Mouse (Mus musculus) spleen, adult 2 months (tissue): ENCODE measurements around the gene Fgr. TPM values are rescaled to one million over a fixed set of nuclear protein-coding genes. Genes with fewer than 3 reads are reported as not detected.
"Not testable (repeated sequence)": the region's sequence is repeated elsewhere in the genome, so short reads cannot be mapped to it uniquely, and the experiment has no call there.

Experiments used
- DNase-seq, 2 experiments: peaks; one replicate each; pipeline versions ENCODE4 v3.0.0 to v3.0.0-alpha.2; 2012 to 2021; ENCODE audit warnings: low spot score in 2 of 2, low read depth in 1 of 2
- H3K27ac ChIP-seq: fragments of 200-500 bp; 2 replicates; pipeline ENCODE4 v1.5.1; 2012; ENCODE audit warnings: low read length, inconsistent platforms; ENCODE audit not compliant: insufficient read depth
- H3K27me3 ChIP-seq: fragments of 200-500 bp; 2 replicates; pipeline ENCODE4 v1.6.1; 2012; ENCODE audit warnings: mild to moderate bottlenecking, moderate library complexity, low read length, inconsistent platforms; ENCODE audit not compliant: control insufficient read depth, insufficient read depth
- H3K36me3 ChIP-seq: fragments of 200-500 bp; 2 replicates; pipeline ENCODE4 v1.6.1; 2012; ENCODE audit warnings: mild to moderate bottlenecking, low read length, inconsistent platforms; ENCODE audit not compliant: control insufficient read depth, insufficient read depth
- H3K4me1 ChIP-seq: fragments of 200-500 bp; 2 replicates; pipeline ENCODE4 v1.6.1; 2011; ENCODE audit warnings: inconsistent platforms; ENCODE audit not compliant: control insufficient read depth, insufficient read depth, insufficient read length
- H3K4me3 ChIP-seq: fragments of 200-500 bp; 2 replicates; pipeline ENCODE4 v1.5.1; 2011; ENCODE audit warnings: mild to moderate bottlenecking, inconsistent platforms; ENCODE audit not compliant: insufficient read depth, insufficient read length; ENCODE audit errors: extremely low read depth
- CTCF ChIP-seq: fragments of 200-500 bp; IDR thresholded peaks from 2 replicates; pipeline ENCODE4 v1.5.1; 2011; ENCODE audit warnings: mild to moderate bottlenecking, inconsistent platforms; ENCODE audit not compliant: insufficient read depth, insufficient read length, insufficient replicate concordance; ENCODE audit errors: extremely low read depth
- POLR2A ChIP-seq: fragments of 200-500 bp; IDR thresholded peaks from 2 replicates; pipeline ENCODE4 v1.6.1; 2011; ENCODE audit warnings: low read depth, low read length, inconsistent platforms
- WGBS: fragments of 180-500 bp; shearing (Covaris S2); methylation state at CpG from one replicate; pipeline ENCODE4 v1.1.7; 2018; 5-methylcytosine and 5-hydroxymethylcytosine counted together
- polyA plus RNA-seq: library from polyadenylated mRNA; depleted of rRNA; stranded (reverse); fragments of >200 nt; gene quantifications from 2 replicates; pipeline ENCODE4 v1.2.3, GENCODE M21; 2012; rRNA removed

The Fgr gene
- polyA plus RNA-seq, result 37.5 and 39.9 TPM in 2 replicates

DNA sequence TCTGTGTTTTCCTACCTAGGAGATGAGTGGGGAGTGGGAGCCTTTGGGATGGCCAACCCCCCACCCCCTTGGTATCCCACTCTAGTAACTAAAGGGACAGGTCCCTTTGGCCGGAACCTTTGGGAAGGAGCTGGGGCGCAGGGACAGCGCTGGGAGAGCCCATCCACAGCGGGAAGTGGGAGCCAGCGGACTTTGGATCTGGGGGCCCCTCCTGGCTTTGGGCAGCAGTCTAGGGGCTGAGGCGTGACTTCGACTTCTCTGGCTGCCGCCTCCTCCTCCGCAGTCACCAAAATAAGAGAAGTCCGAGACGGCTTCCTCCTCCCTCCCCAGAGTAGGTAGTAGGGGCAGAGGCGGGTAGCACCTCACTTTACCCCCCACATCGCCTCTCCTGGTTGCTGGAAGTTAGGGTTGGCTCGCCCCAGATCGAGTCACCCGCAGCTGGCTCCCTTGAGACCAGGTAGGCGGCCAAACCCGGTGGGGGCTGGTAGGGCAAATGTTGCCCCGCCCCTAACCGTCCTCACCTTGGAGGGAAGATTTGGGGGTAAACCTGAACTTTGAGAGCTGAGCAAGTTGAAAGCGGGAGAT, at the start of gene Fgr:
Gene Fgr (plus strand): TSS at position 282 of the 585 bp plus-strand sequence.
- peak in 1 of 2 experiments; percentile 85 for DNase-seq
- WGBS, result 12% methylated on average over 21 of the region's 21 CpGs
- no peaks in the 10 kb centered on the region for H3K36me3 ChIP-seq
- TF ChIP-seq POLR2A (peak; percentile 37; the same call in 1 of the 2 replicates), CTCF (no peak)
- peak within 1 kb of the TSS; percentile 96 for H3K27ac ChIP-seq
- peak within 1 kb of the TSS; percentile 51 for H3K4me3 ChIP-seq
- H3K4me1 ChIP-seq, result peaks cover 59% of the 10 kb centered on the region
- H3K27me3 ChIP-seq, result no peaks in the 10 kb centered on the region

DNA sequence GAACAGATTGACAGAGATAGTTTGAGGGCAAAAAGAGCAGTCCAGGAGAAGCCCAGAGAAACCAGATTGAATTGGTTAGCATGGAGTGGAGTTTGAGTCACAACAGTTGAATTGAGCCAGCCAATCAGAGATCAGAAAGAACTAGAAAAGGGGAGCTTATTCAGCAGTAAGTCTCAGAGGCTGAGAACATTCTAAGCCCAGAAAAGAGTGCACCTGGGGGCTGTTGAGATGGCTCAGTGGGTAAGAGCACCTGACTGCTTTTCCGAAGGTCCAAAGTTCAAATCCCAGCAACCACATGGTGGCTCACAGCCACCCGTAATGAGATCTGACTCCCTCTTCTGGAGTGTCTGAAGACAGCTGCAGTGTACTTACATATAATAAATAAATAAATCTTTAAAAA, 47.4 kb upstream of the Fgr start:
- not testable (repeated sequence) for H3K27me3 ChIP-seq, DNase-seq
- 72% methylated on average over 2 of the region's 2 CpGs for WGBS

DNA sequence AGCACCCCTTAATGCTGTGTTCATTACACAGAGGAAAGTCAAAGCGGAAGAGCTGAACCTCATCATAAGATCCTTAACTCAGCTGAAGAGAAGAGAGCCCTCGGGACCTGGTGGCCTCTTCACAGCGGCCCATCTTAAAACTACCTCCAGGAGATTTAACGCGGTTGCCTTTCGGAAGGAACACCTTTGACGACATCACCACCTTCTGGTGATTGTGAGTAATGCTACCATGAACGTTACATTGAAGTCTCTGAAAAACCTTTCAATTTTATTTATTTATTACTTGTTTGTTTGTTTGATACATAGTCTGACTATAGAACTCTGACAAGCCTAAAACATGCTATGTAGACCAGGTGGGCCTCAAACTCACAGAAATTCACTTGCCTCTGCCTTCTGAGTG, 43.1 kb upstream of the Fgr start:
- TF ChIP-seq POLR2A (no peak), CTCF (peak; percentile 43; the same call in 1 of the 2 replicates)
- peak; percentile 46 to 47 for DNase-seq
- 17% methylated on average over 8 of the region's 8 CpGs for WGBS
- no peaks in the 10 kb centered on the region for H3K36me3 ChIP-seq
- H3K27ac ChIP-seq, result no peak overlapping the region
- no peak overlapping the region for H3K4me3 ChIP-seq
- no peaks in the 10 kb centered on the region for H3K27me3 ChIP-seq
- H3K4me1 ChIP-seq, result no peaks in the 10 kb centered on the region

More for the DNA sequence above, 47.4 kb upstream of the Fgr start:
- H3K27ac ChIP-seq, H3K4me1 ChIP-seq, H3K36me3 ChIP-seq, H3K4me3 ChIP-seq: not testable (repeated sequence)

DNA sequence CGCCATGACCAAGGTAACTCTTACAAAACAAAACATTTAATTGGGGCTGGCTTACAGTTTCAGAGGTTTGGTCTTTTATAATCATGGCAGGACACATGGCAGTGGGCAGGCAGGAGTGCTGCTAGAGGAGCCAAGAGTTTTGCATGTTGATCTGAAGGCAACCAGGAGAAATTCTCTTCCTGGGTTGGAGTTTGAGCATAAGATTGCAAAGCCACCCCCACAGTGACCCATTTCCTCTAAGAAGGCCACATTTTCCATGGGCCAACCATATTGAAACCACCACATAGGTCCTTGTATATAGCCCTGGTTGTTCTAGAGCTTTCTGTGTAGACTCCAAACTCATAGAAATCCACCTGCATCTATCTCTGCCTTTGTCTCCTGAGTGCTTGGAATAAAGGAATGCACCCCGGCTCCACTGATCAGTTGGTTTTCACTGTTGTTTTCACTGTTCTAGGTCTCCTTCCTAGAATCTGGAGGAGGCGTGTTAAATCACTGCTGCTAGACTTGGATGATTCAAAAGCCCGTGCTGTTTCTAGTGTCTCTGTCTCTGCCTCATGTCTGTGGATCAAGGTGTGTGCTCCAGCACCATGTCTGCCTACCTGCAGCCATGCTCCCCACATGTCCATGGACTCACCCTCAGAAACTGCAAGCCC, 41.0 kb upstream of the Fgr start:
- WGBS, result 86% methylated on average over 4 of the region's 4 CpGs
- Histone ChIP-seq H3K27me3 (no peaks in the 10 kb centered on the region), H3K4me3 (no peak overlapping the region), H3K27ac (no peak overlapping the region), H3K36me3 (no peaks in the 10 kb centered on the region), H3K4me1 (no peaks in the 10 kb centered on the region)
- no peak for DNase-seq
- TF ChIP-seq POLR2A, result no peak
- no peak for TF ChIP-seq CTCF

DNA sequence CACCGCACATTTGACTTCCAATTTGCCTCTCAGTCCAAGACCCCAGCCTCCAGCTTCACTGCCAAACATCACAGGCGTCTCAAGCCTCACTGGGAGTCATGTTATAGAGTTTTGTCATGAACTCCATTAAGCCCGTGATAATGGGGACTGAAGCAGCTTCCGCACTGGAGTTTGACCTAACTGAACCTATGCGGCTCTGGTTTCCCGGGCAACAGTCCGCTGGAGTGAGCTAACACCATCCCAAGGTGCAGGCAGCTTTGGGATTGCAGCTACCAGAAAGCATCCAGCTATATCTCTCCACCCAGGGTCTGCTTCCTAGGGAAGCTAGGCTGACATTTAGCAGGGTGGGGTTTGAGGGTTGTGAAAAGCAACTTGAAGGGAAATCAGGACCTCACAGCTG, 39.3 kb upstream of the Fgr start:
- TF ChIP-seq CTCF (no peak), POLR2A (no peak)
- Histone ChIP-seq H3K36me3 (no peaks in the 10 kb centered on the region), H3K4me3 (no peak overlapping the region), H3K27ac (no peak overlapping the region), H3K27me3 (no peaks in the 10 kb centered on the region), H3K4me1 (no peaks in the 10 kb centered on the region)
- WGBS, result 81% methylated on average over 7 of the region's 7 CpGs
- DNase-seq, result no peak

DNA sequence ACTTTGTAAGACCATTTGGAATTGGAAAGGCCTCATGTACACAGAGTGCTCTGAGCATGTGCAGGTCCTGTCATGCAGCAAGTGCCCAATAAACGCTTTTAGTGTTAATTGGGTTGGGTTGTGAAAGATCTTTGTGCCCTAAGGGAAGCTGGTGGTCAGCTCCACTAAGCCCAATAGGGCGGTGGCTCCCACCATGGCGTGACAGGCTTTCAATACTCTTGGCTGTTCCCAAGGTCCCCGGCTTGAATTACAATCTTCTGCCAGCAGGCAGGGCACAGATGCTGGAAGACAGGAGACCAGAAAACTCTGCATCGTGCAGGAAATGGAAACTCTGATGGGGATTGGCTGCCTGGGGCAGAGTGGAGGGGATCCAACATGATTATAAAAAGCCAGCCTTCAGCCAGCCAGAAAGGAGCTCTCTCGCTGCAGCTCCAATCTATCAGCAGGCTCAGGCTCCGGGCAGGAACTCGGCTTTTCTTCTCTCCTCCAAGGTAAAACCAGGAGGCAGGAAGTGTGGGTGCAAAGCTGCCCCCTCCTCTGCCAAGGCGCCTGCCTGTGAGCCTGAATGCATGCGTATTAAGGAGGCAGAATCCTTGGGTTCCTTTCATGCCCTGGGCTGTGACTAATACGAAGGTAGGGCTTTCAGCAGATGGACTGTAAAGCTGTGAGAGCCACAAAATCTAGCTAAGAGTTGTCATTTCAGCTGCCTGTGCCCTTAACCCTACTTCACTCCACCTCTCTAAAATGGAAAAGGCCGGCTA, 35.5 kb upstream of the Fgr start:
- Histone ChIP-seq H3K27ac (no peak overlapping the region), H3K36me3 (no peaks in the 10 kb centered on the region), H3K4me1 (no peaks in the 10 kb centered on the region), H3K4me3 (no peak overlapping the region), H3K27me3 (no peaks in the 10 kb centered on the region)
- WGBS, result 77% methylated on average over 12 of the region's 12 CpGs
- TF ChIP-seq CTCF (no peak), POLR2A (no peak)
- no peak for DNase-seq
